Mouse (Mus musculus) stomach, embryonic 16.5 days (tissue): Measurements from ENCODE around the gene Lcn10. TPM values are rescaled to one million over a fixed set of nuclear protein-coding genes. Genes with fewer than 3 reads are reported as not detected.

Source experiments
- ATAC-seq: fragments of 200-750 bp; cut with Nextera tagmentation; 2 replicates; pipeline ENCODE4 v1.8.0; 2017; ENCODE audit warnings: moderate number of reproducible peaks, moderate TSS enrichment; ENCODE audit not compliant: insufficient read depth, low FRiP score
- H3K27ac ChIP-seq: fragments of 300-500 bp; sonication (generic); 2 replicates; pipeline ENCODE4 v1.5.1; 2014; ENCODE audit warnings: low read length
- H3K27me3 ChIP-seq: fragments of 300-500 bp; sonication (generic); 2 replicates; pipeline ENCODE4 v1.6.1; 2014; ENCODE audit warnings: low read length, control low read depth, mixed read lengths; ENCODE audit not compliant: control insufficient read depth, insufficient read depth
- H3K36me3 ChIP-seq: fragments of 300-500 bp; sonication (generic); 2 replicates; pipeline ENCODE4 v1.6.1; 2014; ENCODE audit warnings: low read length; ENCODE audit not compliant: control insufficient read depth, insufficient read depth
- H3K4me1 ChIP-seq: fragments of 300-500 bp; sonication (generic); 2 replicates; pipeline ENCODE4 v1.6.1; 2014; ENCODE audit warnings: low read length, control low read depth, mixed read lengths; ENCODE audit not compliant: control insufficient read depth, insufficient read depth
- H3K4me2 ChIP-seq: fragments of 300-500 bp; sonication (generic); 2 replicates; pipeline ENCODE4 v1.6.1; 2014; ENCODE audit warnings: low read depth, low read length, mixed read lengths
- H3K4me3 ChIP-seq: fragments of 300-500 bp; sonication (generic); replicated peaks from 2 replicates; pipeline ENCODE4 v1.5.1; 2014; ENCODE audit warnings: mild to moderate bottlenecking, low read length
- H3K9ac ChIP-seq: fragments of 300-500 bp; sonication (generic); 2 replicates; pipeline ENCODE4 v1.6.1; 2014; ENCODE audit warnings: low read length
- H3K9me3 ChIP-seq: fragments of 300-500 bp; sonication (generic); replicated peaks from 2 replicates; pipeline ENCODE4 v1.6.1; 2016; ENCODE audit warnings: low read length, control low read depth; ENCODE audit not compliant: control insufficient read depth
- WGBS: fragments of 180-500 bp; shearing (Covaris S2); extraction: QIAGEN DNeasy Blood & Tissue Kit; methylation state at CpG from one replicate; pipeline ENCODE4 v1.1.7; 2014; 5-methylcytosine and 5-hydroxymethylcytosine counted together
- polyA plus RNA-seq: library from polyadenylated mRNA; unstranded; fragments of >200 nt; fragmentation: Nextera tagmentation; extraction: Ambion mirVana; gene quantifications from 2 replicates; pipeline ENCODE4 v1.2.1, GENCODE M21; 2015

Lcn10 gene
- polyA plus RNA-seq, 1 experiment from 2014 or later, result not detected

DNA sequence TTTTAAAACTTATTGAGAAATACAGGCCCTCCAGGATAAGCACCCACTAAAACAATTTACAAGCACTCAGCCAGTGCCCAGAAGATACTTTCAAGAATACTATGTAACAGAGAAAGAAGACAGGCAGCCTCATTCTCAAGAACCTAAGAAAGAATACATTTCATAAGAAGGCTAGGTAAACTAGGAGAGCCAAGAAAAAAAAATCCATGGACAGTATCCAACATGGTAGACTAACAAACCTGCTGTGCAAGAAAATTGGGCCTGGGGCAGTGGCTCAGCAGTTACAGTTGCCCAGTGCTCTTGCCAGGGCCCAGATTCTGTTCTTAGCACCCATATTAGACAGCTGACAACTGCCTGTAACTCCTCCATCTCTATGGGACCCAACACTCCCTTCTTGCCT lies 34.7 kb downstream of the Lcn10 start:
- Histone ChIP-seq H3K27ac (no peak overlapping the region), H3K4me2 (no peak overlapping the region), H3K36me3 (no peaks in the 10 kb centered on the region), H3K4me3 (no peak overlapping the region), H3K9me3 (no peaks in the 10 kb centered on the region), H3K9ac (no peak overlapping the region), H3K4me1 (no peaks in the 10 kb centered on the region), H3K27me3 (no peaks in the 10 kb centered on the region)
- no peak for ATAC-seq

DNA sequence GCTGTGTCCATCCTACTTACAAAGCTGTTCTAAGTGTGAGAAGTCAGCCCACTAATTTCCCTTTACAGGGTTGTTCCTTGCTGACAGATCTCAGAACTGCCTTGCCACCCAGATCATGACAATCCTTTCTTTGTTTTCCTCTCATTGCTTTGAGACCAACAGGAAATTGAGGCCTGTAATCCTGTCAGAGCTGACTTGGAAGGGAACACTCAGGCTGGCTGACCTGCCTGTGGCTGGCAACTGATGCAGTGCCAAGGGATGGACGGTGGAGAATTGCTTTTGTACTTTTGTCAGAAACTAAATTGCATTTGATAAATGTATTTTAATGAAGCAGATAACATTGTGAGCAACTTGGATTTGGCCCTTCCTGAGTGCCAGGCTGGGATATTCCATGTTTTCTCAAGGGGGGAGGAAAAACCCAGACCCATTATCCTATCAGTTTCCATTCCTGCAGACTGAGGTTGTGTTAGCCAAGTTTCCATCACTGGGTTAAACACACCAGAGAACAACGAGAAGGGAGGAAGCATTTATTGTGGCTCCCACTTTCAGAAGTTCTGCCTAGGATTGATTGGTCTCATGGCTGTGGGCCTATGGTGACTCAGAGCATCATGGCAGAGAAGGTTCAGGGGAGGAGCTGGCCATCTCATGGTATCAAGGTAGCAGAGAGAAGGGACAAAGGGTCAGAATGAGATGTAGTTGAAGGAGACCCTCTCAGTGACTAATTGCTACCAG lies 50.8 kb downstream of the Lcn10 start:
- no peaks in the 10 kb centered on the region for H3K27me3 ChIP-seq
- WGBS, result 45% methylated on average over 2 of the region's 2 CpGs
- no peak overlapping the region for H3K4me3 ChIP-seq
- no peak overlapping the region for H3K4me2 ChIP-seq
- no peak overlapping the region for H3K27ac ChIP-seq
- no peaks in the 10 kb centered on the region for H3K4me1 ChIP-seq
- no peak overlapping the region for H3K9ac ChIP-seq
- ATAC-seq, result no peak
- H3K36me3 ChIP-seq, result no peaks in the 10 kb centered on the region
- no peaks in the 10 kb centered on the region for H3K9me3 ChIP-seq

Other genes with a start within 250 kb of the Lcn10 start
- gene Clic3, start 225.9 kb upstream of the Lcn10 start, polyA plus RNA-seq, result 60.5 and 113 TPM in 2 replicates
- gene Paxx, start 221.6 kb upstream of the Lcn10 start, polyA plus RNA-seq, result 44.1 and 49.4 TPM in 2 replicates
- gene Ptgds, start 212.7 kb upstream of the Lcn10 start, polyA plus RNA-seq, result 6.1 and 6.7 TPM in 2 replicates
- gene Lcn12, start 188.8 kb upstream of the Lcn10 start, polyA plus RNA-seq, result not detected in 2 replicates
- 76.5 and 86.0 TPM in 2 replicates for gene Fbxw5, start 182.0 kb upstream of the Lcn10 start, polyA plus RNA-seq
- 8.9 and 9.5 TPM in 2 replicates for gene C8g, start 181.0 kb upstream of the Lcn10 start, polyA plus RNA-seq
- gene Traf2, start 135.8 kb upstream of the Lcn10 start, polyA plus RNA-seq, result 31.5 and 32.1 TPM in 2 replicates
- gene Edf1, start 124.9 kb upstream of the Lcn10 start, polyA plus RNA-seq, result 377 and 401 TPM in 2 replicates
- 74.0 and 87.4 TPM in 2 replicates for gene Mamdc4, start 107.9 kb upstream of the Lcn10 start, polyA plus RNA-seq
- 120 and 123 TPM in 2 replicates for gene Phpt1, start 107.5 kb upstream of the Lcn10 start, polyA plus RNA-seq
- gene Ajm1, start 101.0 kb upstream of the Lcn10 start, polyA plus RNA-seq, result 0.26 and 0.94 TPM in 2 replicates
- gene Rabl6, start 74.2 kb upstream of the Lcn10 start, polyA plus RNA-seq, result 56.4 and 60.3 TPM in 2 replicates
- 0.09 and 0.15 TPM in 2 replicates for gene Ccdc183, start 65.0 kb upstream of the Lcn10 start, polyA plus RNA-seq
- 27.8 and 33.9 TPM in 2 replicates for gene Tmem141, start 60.7 kb upstream of the Lcn10 start, polyA plus RNA-seq
- gene Fcna, start 54.7 kb upstream of the Lcn10 start, polyA plus RNA-seq, result 4.9 and 5.3 TPM in 2 replicates
- gene Lcn8, start 29.6 kb upstream of the Lcn10 start, polyA plus RNA-seq, result 0.37 TPM in 1 of 2 replicates, not detected in the other
- not detected in 2 replicates for gene Lcn5, start 24.8 kb upstream of the Lcn10 start, polyA plus RNA-seq
- gene Lcn6, start 5.9 kb upstream of the Lcn10 start, polyA plus RNA-seq, result not detected in 2 replicates
- not detected in 2 replicates for gene Obp2a, start 17.3 kb downstream of the Lcn10 start, polyA plus RNA-seq
- gene Bmyc, start 24.0 kb downstream of the Lcn10 start, polyA plus RNA-seq, result 62.0 and 73.4 TPM in 2 replicates
- gene Obp2b, start 54.3 kb downstream of the Lcn10 start, polyA plus RNA-seq, result not detected in 2 replicates
- not detected in 2 replicates for gene Lcn3, start 82.8 kb downstream of the Lcn10 start, polyA plus RNA-seq
- gene Lcn11, start 94.3 kb downstream of the Lcn10 start, polyA plus RNA-seq, result not detected in 2 replicates
- gene Gm13539, start 99.5 kb downstream of the Lcn10 start, polyA plus RNA-seq, result not detected in 2 replicates
- not detected in 2 replicates for gene Glt6d1, start 133.1 kb downstream of the Lcn10 start, polyA plus RNA-seq
- gene Lcn9, start 140.4 kb downstream of the Lcn10 start, polyA plus RNA-seq, result not detected in 2 replicates
- gene Sohlh1, start 164.5 kb downstream of the Lcn10 start, polyA plus RNA-seq, result 0.13 TPM in 1 of 2 replicates, not detected in the other
- gene Kcnt1, start 181.0 kb downstream of the Lcn10 start, polyA plus RNA-seq, result 0.65 and 0.90 TPM in 2 replicates